Mouse (Mus musculus): ENCODE results near the gene Ccdc62. TPM values are rescaled to one million over a fixed set of nuclear protein-coding genes. Genes with fewer than 3 reads are reported as not detected.

Gene Ccdc62
- 2.7 and 4.0 TPM in 2 replicates for polyA plus RNA-seq (2012; rRNA removed)

GRCm38 (mm10) chr5:123930508-123930989, at the start of gene Ccdc62:
Ccdc62 (plus strand) TSS chr5:123930679.

DNA sequence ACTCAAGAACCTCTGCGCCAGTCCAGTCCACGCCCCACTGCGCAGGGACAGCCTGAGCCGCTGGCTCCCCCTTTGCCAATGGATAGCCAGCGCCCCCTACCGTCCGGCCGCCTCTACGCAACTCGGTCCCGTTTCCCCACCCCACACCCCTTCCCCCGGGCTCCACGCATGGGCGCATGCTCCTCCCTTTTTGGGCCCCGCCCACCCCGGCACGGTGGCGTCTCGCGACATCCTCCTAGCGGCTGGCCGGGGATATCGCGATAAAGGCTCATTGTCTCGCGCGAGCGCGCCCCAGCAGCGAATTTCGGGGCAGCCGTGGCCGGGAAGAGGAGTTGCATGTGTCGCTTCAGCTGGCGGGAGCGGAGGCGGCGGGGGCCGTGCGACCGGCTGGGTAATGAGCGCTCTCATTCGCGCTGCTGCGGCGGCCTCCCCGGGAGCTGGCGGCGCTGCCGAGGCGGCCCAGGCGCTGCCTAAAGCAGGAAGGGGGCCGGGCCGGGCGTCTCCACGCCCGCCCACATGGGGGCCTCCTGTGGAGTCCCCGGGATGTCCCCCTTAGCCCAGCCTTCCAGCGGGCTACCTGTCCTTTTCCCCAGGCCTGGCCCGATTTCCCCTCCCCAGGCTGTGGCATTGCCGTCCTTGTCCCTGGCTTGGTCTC, 23.4 kb upstream of the Ccdc62 start, which contains the start of gene Denr:
Gene Denr, plus strand, starts transcription at position 200 of the 655 bp plus-strand sequence.

GRCm38 (mm10) chr5:123927118-123927517, 3.4 kb upstream of the Ccdc62 start, which contains the start of gene Gm43518:
Gm43518 (plus strand) TSS chr5:123927418.

GRCm38 (mm10) chr5:123973299-123974178, 43.1 kb downstream of the Ccdc62 start, which contains the start of gene Hip1r:
Hip1r (plus strand) TSS chr5:123973628.

Other genes with a start within 250 kb of the Ccdc62 start
- 5.9 and 7.0 TPM in 2 replicates for gene Clip1, start 246.1 kb upstream of the Ccdc62 start, polyA plus RNA-seq (2012; rRNA removed)
- 25.3 and 26.7 TPM in 2 replicates for gene Zcchc8, start 209.6 kb upstream of the Ccdc62 start, polyA plus RNA-seq (2012; rRNA removed)
- gene Rsrc2, start 181.3 kb upstream of the Ccdc62 start, polyA plus RNA-seq (2012; rRNA removed): 43.6 TPM in 2 replicates
- 19.9 and 25.5 TPM in 2 replicates for gene Kntc1, start 181.0 kb upstream of the Ccdc62 start, polyA plus RNA-seq (2012; rRNA removed)
- gene Hcar2, start 65.2 kb upstream of the Ccdc62 start, polyA plus RNA-seq (2012; rRNA removed): 0.16 and 0.20 TPM in 2 replicates
- 0.05 and 0.07 TPM in 2 replicates for gene Hcar1, start 50.7 kb upstream of the Ccdc62 start, polyA plus RNA-seq (2012; rRNA removed)
- gene Denr, start 23.5 kb upstream of the Ccdc62 start, polyA plus RNA-seq (2012; rRNA removed): 21.9 and 23.9 TPM in 2 replicates
- gene Gm43518, start 3.3 kb upstream of the Ccdc62 start, polyA plus RNA-seq (2012; rRNA removed): 0.27 and 0.51 TPM in 2 replicates
- 6.4 and 7.1 TPM in 2 replicates for gene Hip1r, start 42.9 kb downstream of the Ccdc62 start, polyA plus RNA-seq (2012; rRNA removed)
- 10.6 and 11.9 TPM in 2 replicates for gene Vps37b, start 101.6 kb downstream of the Ccdc62 start, polyA plus RNA-seq (2012; rRNA removed)
- 2.2 and 2.7 TPM in 2 replicates for gene Abcb9, start 165.1 kb downstream of the Ccdc62 start, polyA plus RNA-seq (2012; rRNA removed)
- 9.4 and 10.4 TPM in 2 replicates for gene Ogfod2, start 181.6 kb downstream of the Ccdc62 start, polyA plus RNA-seq (2012; rRNA removed)
- gene Arl6ip4, start 185.4 kb downstream of the Ccdc62 start, polyA plus RNA-seq (2012; rRNA removed): 51.5 and 58.2 TPM in 2 replicates